Mouse (Mus musculus): ENCODE data around the gene Rock2. TPM values are rescaled to one million over a fixed set of nuclear protein-coding genes. Genes with fewer than 3 reads are reported as not detected.

Rock2 gene
- polyA plus RNA-seq, 1 experiment: 95.1 TPM

DNA sequence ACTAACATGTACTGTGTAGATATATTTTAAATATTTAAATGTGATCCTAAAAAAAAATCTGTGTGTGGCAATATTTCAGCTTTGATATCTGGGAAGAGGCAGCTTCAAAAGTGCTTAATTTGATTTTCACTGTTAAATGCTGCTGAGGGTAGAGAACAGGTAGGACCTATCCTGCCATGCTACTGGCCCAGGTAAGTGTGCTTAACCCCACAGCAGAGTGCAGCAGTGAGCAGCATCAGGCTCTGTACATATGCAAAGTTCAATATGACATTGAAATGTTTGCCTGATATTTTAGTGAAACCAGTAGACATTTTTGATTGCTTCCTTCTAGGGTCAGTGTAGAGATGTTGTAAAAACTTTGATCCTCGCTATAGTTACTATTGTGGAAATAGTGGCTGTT is 91.1 kb downstream of the Rock2 start:
- no peak for TF ChIP-seq POLR2A (IDR thresholded peaks at IDR 0.05; ENCODE audit: insufficient read depth, low read length)
- TF ChIP-seq CTCF (IDR thresholded peaks at IDR 0.05; ENCODE audit: low read depth, low read length): no peak
- TF ChIP-seq EP300 (IDR thresholded peaks at IDR 0.05; ENCODE audit: insufficient read depth, low read depth, low read length): no peak
- H3K4me3 ChIP-seq (ENCODE audit: low read depth, low read length): no peak overlapping the region
- no peak overlapping the region for H3K9ac ChIP-seq (ENCODE audit: low read depth, poor library complexity, severe bottlenecking)
- H3K9me3 ChIP-seq (replicated peaks; ENCODE audit: control insufficient read depth, insufficient read depth, low read length, poor library complexity, severe bottlenecking): no peaks in the 10 kb centered on the region
- H3K27me3 ChIP-seq (ENCODE audit: control insufficient read depth, insufficient read depth, low read length, poor library complexity, severe bottlenecking): no peaks in the 10 kb centered on the region
- no peak overlapping the region for H3K27ac ChIP-seq (ENCODE audit: insufficient read depth, low read length)
- H3K36me3 ChIP-seq (ENCODE audit: control insufficient read depth, insufficient read depth, low read length, poor library complexity, severe bottlenecking): peaks cover 5% of the 10 kb centered on the region
- no peaks in the 10 kb centered on the region for H3K4me1 ChIP-seq (ENCODE audit: control insufficient read depth, insufficient read depth, low read length)

DNA sequence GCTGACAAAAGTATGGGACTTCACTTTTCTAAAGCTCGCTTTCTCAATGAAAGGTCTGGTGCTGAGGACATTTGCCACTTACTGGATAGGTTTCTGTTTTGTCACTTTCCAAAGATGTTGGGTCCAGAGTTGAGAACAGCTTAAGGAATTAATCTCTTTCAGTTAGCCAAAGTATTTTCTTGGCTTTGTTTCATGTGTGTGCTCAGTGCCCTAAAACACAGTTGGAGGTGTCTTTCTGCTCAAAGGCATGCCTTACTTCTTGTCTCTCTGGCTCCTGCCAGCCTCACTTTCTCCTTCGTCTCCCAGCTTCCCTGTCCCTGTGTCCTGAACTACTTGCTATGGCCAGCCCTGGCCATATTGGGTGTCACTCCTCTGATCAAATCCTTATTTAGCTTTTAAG is 96.7 kb downstream of the Rock2 start:
- TF ChIP-seq CTCF (IDR thresholded peaks at IDR 0.05; ENCODE audit: low read depth, low read length) (no peak), POLR2A (IDR thresholded peaks at IDR 0.05; ENCODE audit: insufficient read depth, low read length) (no peak), EP300 (IDR thresholded peaks at IDR 0.05; ENCODE audit: insufficient read depth, low read depth, low read length) (no peak)
- Histone ChIP-seq H3K9ac (ENCODE audit: low read depth, poor library complexity, severe bottlenecking) (no peak overlapping the region), H3K36me3 (ENCODE audit: control insufficient read depth, insufficient read depth, low read length, poor library complexity, severe bottlenecking) (no peaks in the 10 kb centered on the region; the same call in 1 of the 2 replicates), H3K27ac (ENCODE audit: insufficient read depth, low read length) (no peak overlapping the region), H3K4me1 (ENCODE audit: control insufficient read depth, insufficient read depth, low read length) (no peaks in the 10 kb centered on the region), H3K4me3 (ENCODE audit: low read depth, low read length) (no peak overlapping the region), H3K9me3 (replicated peaks; ENCODE audit: control insufficient read depth, insufficient read depth, low read length, poor library complexity, severe bottlenecking) (no peaks in the 10 kb centered on the region), H3K27me3 (ENCODE audit: control insufficient read depth, insufficient read depth, low read length, poor library complexity, severe bottlenecking) (no peaks in the 10 kb centered on the region)

DNA sequence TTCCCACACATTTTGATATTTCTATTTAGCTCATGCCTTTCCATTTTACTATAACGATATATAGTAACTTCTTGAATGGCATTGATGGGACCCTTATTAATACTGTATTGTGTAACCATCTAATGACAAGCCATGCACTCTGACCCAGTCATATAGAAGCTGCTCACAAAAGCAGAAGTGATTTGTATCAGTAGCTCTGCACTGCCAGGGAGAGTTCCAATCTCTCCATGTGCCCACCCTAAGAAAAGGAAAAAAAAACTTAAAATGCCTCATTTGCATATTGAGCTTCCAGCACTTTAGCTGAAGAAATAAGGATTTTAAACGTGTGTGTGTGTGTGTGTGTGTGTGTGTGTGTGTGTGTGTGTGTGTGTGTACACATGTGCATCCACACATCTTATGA is 97.7 kb downstream of the Rock2 start:
- H3K4me3 ChIP-seq (ENCODE audit: low read depth, low read length): no peak overlapping the region
- no peak for TF ChIP-seq POLR2A (IDR thresholded peaks at IDR 0.05; ENCODE audit: insufficient read depth, low read length)
- no peak for TF ChIP-seq EP300 (IDR thresholded peaks at IDR 0.05; ENCODE audit: insufficient read depth, low read depth, low read length)
- TF ChIP-seq CTCF (IDR thresholded peaks at IDR 0.05; ENCODE audit: low read depth, low read length): no peak
- H3K36me3 ChIP-seq (ENCODE audit: control insufficient read depth, insufficient read depth, low read length, poor library complexity, severe bottlenecking): no peaks in the 10 kb centered on the region; the same call in 1 of the 2 replicates
- H3K27me3 ChIP-seq (ENCODE audit: control insufficient read depth, insufficient read depth, low read length, poor library complexity, severe bottlenecking): no peaks in the 10 kb centered on the region
- no peak overlapping the region for H3K27ac ChIP-seq (ENCODE audit: insufficient read depth, low read length)
- no peak overlapping the region for H3K9ac ChIP-seq (ENCODE audit: low read depth, poor library complexity, severe bottlenecking)
- no peaks in the 10 kb centered on the region for H3K4me1 ChIP-seq (ENCODE audit: control insufficient read depth, insufficient read depth, low read length)
- no peaks in the 10 kb centered on the region for H3K9me3 ChIP-seq (replicated peaks; ENCODE audit: control insufficient read depth, insufficient read depth, low read length, poor library complexity, severe bottlenecking)

DNA sequence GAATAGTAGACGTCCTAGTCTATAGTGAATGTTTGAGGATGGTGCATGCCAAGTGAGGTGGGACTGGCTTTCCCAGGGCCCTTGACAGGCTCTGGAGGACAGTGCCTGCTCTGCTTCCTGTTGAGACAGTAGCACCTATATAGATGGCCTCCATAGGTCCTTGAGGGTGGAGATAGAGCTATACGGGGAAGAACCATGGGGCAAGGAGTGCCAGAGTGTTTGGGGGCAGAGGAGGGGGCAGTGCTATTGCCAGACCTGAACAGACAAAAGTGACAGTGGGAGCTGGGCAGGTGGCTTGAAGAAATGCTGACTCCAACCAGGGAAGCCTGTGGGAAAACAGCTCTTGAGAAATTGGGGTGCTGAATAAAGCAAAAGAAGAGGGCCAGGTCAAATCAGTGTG is 99.6 kb downstream of the Rock2 start:
- Histone ChIP-seq H3K27me3 (ENCODE audit: control insufficient read depth, insufficient read depth, low read length, poor library complexity, severe bottlenecking) (no peaks in the 10 kb centered on the region), H3K4me3 (ENCODE audit: low read depth, low read length) (no peak overlapping the region), H3K27ac (ENCODE audit: insufficient read depth, low read length) (no peak overlapping the region), H3K9me3 (replicated peaks; ENCODE audit: control insufficient read depth, insufficient read depth, low read length, poor library complexity, severe bottlenecking) (no peaks in the 10 kb centered on the region), H3K9ac (ENCODE audit: low read depth, poor library complexity, severe bottlenecking) (no peak overlapping the region), H3K4me1 (ENCODE audit: control insufficient read depth, insufficient read depth, low read length) (peaks cover 5% of the 10 kb centered on the region), H3K36me3 (ENCODE audit: control insufficient read depth, insufficient read depth, low read length, poor library complexity, severe bottlenecking) (no peaks in the 10 kb centered on the region; the same call in 1 of the 2 replicates)
- TF ChIP-seq EP300 (IDR thresholded peaks at IDR 0.05; ENCODE audit: insufficient read depth, low read depth, low read length) (no peak), POLR2A (IDR thresholded peaks at IDR 0.05; ENCODE audit: insufficient read depth, low read length) (no peak), CTCF (IDR thresholded peaks at IDR 0.05; ENCODE audit: low read depth, low read length) (no peak)

DNA sequence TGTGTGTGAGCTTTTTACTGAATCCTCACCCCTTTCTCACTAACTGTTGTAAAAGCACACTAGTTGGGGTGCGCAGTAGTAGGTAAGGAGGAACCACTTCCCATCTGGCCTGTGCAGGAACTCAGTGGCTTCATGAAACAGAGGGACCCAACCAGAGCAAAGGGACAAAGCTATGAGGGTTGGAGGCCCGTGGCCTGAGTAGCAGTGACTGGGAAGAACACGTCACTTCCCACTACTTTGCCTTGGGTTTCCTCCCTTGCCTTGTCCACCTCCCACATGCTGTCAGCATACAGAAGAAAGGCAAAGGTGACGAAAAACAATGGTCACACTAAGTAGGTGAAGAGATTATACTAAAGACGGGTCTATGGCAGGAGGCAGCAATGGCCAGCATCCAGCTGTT is 101.6 kb downstream of the Rock2 start:
- no peak overlapping the region for H3K4me3 ChIP-seq (ENCODE audit: low read depth, low read length)
- H3K27ac ChIP-seq (ENCODE audit: insufficient read depth, low read length): no peak overlapping the region
- no peaks in the 10 kb centered on the region for H3K27me3 ChIP-seq (ENCODE audit: control insufficient read depth, insufficient read depth, low read length, poor library complexity, severe bottlenecking)
- peaks cover 5% of the 10 kb centered on the region for H3K4me1 ChIP-seq (ENCODE audit: control insufficient read depth, insufficient read depth, low read length)
- no peaks in the 10 kb centered on the region for H3K36me3 ChIP-seq (ENCODE audit: control insufficient read depth, insufficient read depth, low read length, poor library complexity, severe bottlenecking)
- no peak overlapping the region for H3K9ac ChIP-seq (ENCODE audit: low read depth, poor library complexity, severe bottlenecking)
- no peaks in the 10 kb centered on the region for H3K9me3 ChIP-seq (replicated peaks; ENCODE audit: control insufficient read depth, insufficient read depth, low read length, poor library complexity, severe bottlenecking)
- TF ChIP-seq POLR2A (IDR thresholded peaks at IDR 0.05; ENCODE audit: insufficient read depth, low read length): no peak
- no peak for TF ChIP-seq CTCF (IDR thresholded peaks at IDR 0.05; ENCODE audit: low read depth, low read length)
- TF ChIP-seq EP300 (IDR thresholded peaks at IDR 0.05; ENCODE audit: insufficient read depth, low read depth, low read length): no peak

DNA sequence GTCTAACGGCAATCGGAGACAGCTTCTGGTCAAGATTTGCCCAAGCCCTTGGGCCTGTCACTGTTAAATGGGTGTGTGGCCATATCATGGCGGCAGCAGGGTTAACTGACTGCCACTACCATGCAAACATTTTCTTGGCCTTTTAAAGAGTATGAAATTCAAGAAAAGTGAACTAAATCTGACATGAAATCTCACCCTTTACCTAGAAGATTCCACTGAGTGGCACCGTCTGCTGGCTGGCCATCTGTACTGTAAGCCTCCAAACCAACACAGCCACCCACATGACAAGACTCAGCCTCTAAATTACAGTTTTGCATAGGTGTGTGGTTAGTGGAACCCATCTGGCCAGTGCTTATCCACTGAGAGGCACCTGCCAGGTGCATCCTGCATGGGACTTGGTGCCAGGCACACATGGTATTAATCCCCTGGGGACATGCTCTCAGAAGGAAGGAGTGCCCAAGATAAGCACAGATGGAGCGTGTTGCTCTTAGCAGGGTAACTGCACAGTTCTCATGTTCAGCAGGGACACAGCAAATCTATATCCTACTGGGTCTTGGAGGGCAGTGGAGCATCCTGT is 102.3 kb downstream of the Rock2 start:
- no peak overlapping the region for H3K9ac ChIP-seq (ENCODE audit: low read depth, poor library complexity, severe bottlenecking)
- H3K9me3 ChIP-seq (replicated peaks; ENCODE audit: control insufficient read depth, insufficient read depth, low read length, poor library complexity, severe bottlenecking): no peaks in the 10 kb centered on the region
- peaks cover 5% of the 10 kb centered on the region for H3K4me1 ChIP-seq (ENCODE audit: control insufficient read depth, insufficient read depth, low read length)
- H3K36me3 ChIP-seq (ENCODE audit: control insufficient read depth, insufficient read depth, low read length, poor library complexity, severe bottlenecking): no peaks in the 10 kb centered on the region
- no peak overlapping the region for H3K4me3 ChIP-seq (ENCODE audit: low read depth, low read length)
- no peaks in the 10 kb centered on the region for H3K27me3 ChIP-seq (ENCODE audit: control insufficient read depth, insufficient read depth, low read length, poor library complexity, severe bottlenecking)
- TF ChIP-seq POLR2A (IDR thresholded peaks at IDR 0.05; ENCODE audit: insufficient read depth, low read length): no peak
- TF ChIP-seq EP300 (IDR thresholded peaks at IDR 0.05; ENCODE audit: insufficient read depth, low read depth, low read length): no peak
- TF ChIP-seq CTCF (IDR thresholded peaks at IDR 0.05; ENCODE audit: low read depth, low read length): no peak
- H3K27ac ChIP-seq (ENCODE audit: insufficient read depth, low read length): no peak overlapping the region

Measured in ES-Bruce4 (cell line).